Mouse (Mus musculus) testis, adult 2 months (tissue): ENCODE measurements around the gene Cbx4.

Experiments
- CTCF ChIP-seq: fragments of 200-500 bp; IDR thresholded peaks from 2 replicates; pipeline ENCODE4 v1.5.1; 2012; ENCODE audit warnings: low read depth, mild to moderate bottlenecking, inconsistent platforms, low read length, moderate library complexity; ENCODE audit not compliant: control insufficient read depth, insufficient read depth, insufficient replicate concordance
- POLR2A ChIP-seq: fragments of 200-500 bp; IDR thresholded peaks from 2 replicates; pipeline ENCODE4 v1.6.1; 2012; ENCODE audit warnings: low read depth, mild to moderate bottlenecking, inconsistent platforms, low read length, moderate library complexity; ENCODE audit not compliant: control insufficient read depth

DNA sequence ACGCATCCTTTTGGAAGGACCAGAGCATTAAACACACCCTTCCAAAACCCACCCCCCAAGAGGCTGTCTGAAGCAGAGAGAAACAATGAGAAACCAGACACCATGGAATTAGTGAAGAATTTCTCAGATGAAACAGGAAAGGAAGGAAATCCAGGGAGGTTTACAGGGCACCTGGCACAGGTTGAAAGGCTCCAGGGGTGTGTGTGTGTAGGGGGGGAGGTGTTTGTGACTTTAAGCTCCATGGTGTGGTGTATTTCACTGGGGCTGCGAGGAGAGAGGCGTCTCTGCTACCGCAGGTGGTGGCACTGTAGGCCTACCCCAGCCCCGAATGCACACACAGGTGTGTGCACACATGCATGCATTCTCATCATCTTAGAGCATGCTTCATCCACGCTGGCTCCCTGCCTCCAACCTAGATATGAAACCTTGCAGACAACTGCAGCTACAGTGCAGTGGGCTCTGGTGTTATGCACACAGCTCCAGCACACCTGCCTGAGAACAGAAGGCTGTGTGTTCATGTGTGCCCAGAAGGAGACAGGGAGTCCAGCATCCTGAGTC lies 12.1 kb downstream of the Cbx4 start:
- TF ChIP-seq POLR2A (no peak), CTCF (no peak)
